Mouse (Mus musculus) C2C12 (cell line): ENCODE results near the gene Dyrk1a. TPM values are rescaled to one million over a fixed set of nuclear protein-coding genes. Genes with fewer than 3 reads are reported as not detected.

ENCODE experiments used
- H3K27me3 ChIP-seq: one replicate; pipeline ENCODE4 v1.6.1; 2011; ENCODE audit not compliant: control insufficient read depth, insufficient read depth, insufficient read length
- H3K36me3 ChIP-seq: one replicate; pipeline ENCODE4 v1.6.1; 2011; ENCODE audit not compliant: control insufficient read depth, insufficient read depth
- H3K4me3 ChIP-seq: one replicate; pipeline ENCODE4 v1.5.1; 2011; ENCODE audit warnings: mild to moderate bottlenecking, control low read depth; ENCODE audit not compliant: poor library complexity, insufficient read depth, severe bottlenecking
- H3K79me2 ChIP-seq: one replicate; pipeline ENCODE4 v1.6.1; 2011; ENCODE audit not compliant: control insufficient read depth, insufficient read depth
- H3K79me3 ChIP-seq: one replicate; pipeline ENCODE4 v1.6.1; 2011; ENCODE audit warnings: low read depth, control low read depth
- H3ac ChIP-seq: one replicate; pipeline ENCODE3; 2011; ENCODE audit warnings: low read depth; ENCODE audit not compliant: control insufficient read depth, insufficient read length
- CEBPB ChIP-seq: IDR thresholded peaks from one replicate; pipeline ENCODE4 v1.6.1; 2011; ENCODE audit warnings: low read depth, mild to moderate bottlenecking, control low read depth, moderate library complexity
- CTCF ChIP-seq: IDR thresholded peaks from one replicate; pipeline ENCODE4 v1.5.1; 2011; ENCODE audit not compliant: control insufficient read depth, insufficient read depth, insufficient read length
- FOSL1 ChIP-seq: IDR thresholded peaks from one replicate; pipeline ENCODE4 v1.8.0; 2011; ENCODE audit warnings: mild to moderate bottlenecking, low read length; ENCODE audit not compliant: poor library complexity, insufficient read depth, severe bottlenecking
- MAX ChIP-seq: IDR thresholded peaks from one replicate; pipeline ENCODE4 v1.6.1; 2011; ENCODE audit warnings: mild to moderate bottlenecking, control low read depth
- MYOD1 ChIP-seq: IDR thresholded peaks from one replicate; pipeline ENCODE4 v1.6.1; 2011; ENCODE audit warnings: low read depth; ENCODE audit not compliant: control insufficient read depth, insufficient read length
- MYOG ChIP-seq: IDR thresholded peaks from one replicate; pipeline ENCODE4 v1.6.1; 2011; ENCODE audit not compliant: control insufficient read depth, insufficient read length; ENCODE audit errors: extremely low read depth
- USF1 ChIP-seq: IDR thresholded peaks from one replicate; pipeline ENCODE4 v1.6.1; 2011; ENCODE audit warnings: low read depth, mild to moderate bottlenecking, control low read depth, moderate library complexity
- polyA plus RNA-seq: library from polyadenylated mRNA; unstranded; fragments of >200 nt; fragmentation: generic; extraction: Trizol; gene quantifications from one replicate; pipeline ENCODE4 v1.2.1, GENCODE M21; 2012; ENCODE audit warnings: missing spikeins

Gene Dyrk1a
- polyA plus RNA-seq, 1 experiment: 17.3 TPM

DNA sequence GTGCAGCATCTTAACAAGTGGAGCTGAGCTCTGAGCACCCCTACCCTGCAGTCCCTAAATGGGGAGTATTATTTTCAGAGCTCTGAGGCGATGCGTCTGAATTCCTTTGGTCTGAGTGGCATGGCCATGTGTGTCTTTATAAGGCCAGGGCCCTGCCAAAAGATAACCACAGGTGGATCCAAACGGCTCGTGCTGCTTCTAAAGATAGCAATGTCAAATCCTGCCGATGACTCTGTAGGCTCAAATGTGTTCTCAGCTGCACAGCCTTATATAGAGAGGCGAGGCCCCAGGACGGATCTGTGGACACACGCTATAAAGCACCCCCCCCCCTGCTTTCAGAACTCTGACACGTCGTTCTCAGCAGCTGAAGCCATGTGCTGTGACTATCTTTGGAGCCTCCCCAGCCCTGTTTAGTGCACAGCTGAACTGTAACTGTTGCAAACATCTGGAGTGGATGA lies 151.8 kb downstream of the Dyrk1a start:
- Histone ChIP-seq H3K4me3 (no peak overlapping the region), H3K27me3 (no peaks in the 10 kb centered on the region), H3K79me3 (no peaks in the 10 kb centered on the region), H3K79me2 (no peaks in the 10 kb centered on the region), H3K36me3 (no peaks in the 10 kb centered on the region), H3ac (no peak overlapping the region)
- TF ChIP-seq MYOG (no peak), MYOD1 (peak; percentile 63), CEBPB (no peak)

GRCm38 (mm10) chr16:94722936-94723335 lies 153.1 kb downstream of the Dyrk1a start:
- no peaks in the 10 kb centered on the region for H3K36me3 ChIP-seq
- TF ChIP-seq MYOD1: no peak
- TF ChIP-seq MYOG: no peak
- TF ChIP-seq CTCF: no peak
- TF ChIP-seq MAX: no peak
- TF ChIP-seq FOSL1: no peak
- no peak for TF ChIP-seq USF1
- TF ChIP-seq CEBPB: no peak
- no peak overlapping the region for H3K4me3 ChIP-seq
- H3K79me3 ChIP-seq: no peaks in the 10 kb centered on the region
- H3ac ChIP-seq: no peak overlapping the region
- no peaks in the 10 kb centered on the region for H3K79me2 ChIP-seq
- H3K27me3 ChIP-seq: no peaks in the 10 kb centered on the region

DNA sequence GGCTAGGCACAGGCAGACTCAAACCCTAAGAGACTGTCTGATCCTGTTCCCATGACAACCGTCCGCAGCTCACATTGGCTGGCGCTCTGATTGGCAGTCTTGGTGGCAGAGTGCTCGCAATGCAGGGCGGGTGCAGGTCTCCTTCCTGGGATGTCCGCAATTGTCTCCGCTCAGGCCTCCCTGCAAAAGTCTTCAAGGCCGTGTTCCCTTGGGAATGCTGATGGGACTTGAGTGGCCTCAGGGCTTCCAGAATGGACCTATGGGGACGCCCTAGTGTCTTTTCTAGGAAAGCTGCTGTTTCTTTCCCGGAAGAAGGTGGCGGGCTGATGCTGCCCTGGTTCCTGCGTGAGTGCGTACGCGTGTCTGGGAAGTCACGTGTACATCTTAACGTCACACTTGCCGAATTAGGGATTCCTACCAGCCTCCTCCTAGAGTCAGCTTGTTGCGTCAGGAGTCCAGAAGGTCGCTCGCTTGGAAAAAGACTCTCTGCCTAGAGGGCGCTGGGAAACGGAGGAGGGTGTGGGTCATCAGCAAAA lies 154.3 kb downstream of the Dyrk1a start:
- H3K79me3 ChIP-seq: no peaks in the 10 kb centered on the region
- TF ChIP-seq CEBPB: no peak
- no peak for TF ChIP-seq MYOG
- TF ChIP-seq USF1: no peak
- TF ChIP-seq MYOD1: no peak
- no peak for TF ChIP-seq CTCF
- TF ChIP-seq MAX: no peak
- TF ChIP-seq FOSL1: no peak
- H3K4me3 ChIP-seq: no peak overlapping the region
- no peaks in the 10 kb centered on the region for H3K79me2 ChIP-seq
- H3K36me3 ChIP-seq: no peaks in the 10 kb centered on the region
- H3ac ChIP-seq: no peak overlapping the region
- no peaks in the 10 kb centered on the region for H3K27me3 ChIP-seq

DNA sequence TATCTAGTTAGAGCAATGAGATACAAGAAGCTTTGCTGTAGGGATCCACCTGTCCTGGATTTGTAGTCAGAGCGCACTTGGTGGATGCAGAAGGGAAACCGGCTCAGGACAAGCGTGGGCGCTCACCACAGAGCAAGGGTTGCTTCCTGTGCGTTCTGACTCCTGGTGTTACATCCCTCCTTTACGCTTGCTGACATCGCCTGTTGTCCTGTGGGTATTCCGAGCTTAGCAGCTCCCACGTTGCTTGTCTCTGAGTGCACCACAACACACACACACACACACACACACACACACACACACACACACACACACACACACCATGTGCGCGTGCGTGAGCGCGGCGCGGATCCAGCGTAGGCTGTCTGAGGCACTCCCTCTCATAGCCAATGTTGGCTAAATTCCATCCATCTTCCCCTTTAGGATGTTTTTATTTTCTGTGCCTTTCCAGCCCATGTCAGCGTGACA lies 155.0 kb downstream of the Dyrk1a start:
- Histone ChIP-seq H3K36me3 (no peaks in the 10 kb centered on the region), H3K4me3 (no peak overlapping the region), H3ac (no peak overlapping the region), H3K79me3 (no peaks in the 10 kb centered on the region), H3K79me2 (no peaks in the 10 kb centered on the region), H3K27me3 (no peaks in the 10 kb centered on the region)
- TF ChIP-seq USF1 (no peak), MYOG (no peak), MAX (no peak), FOSL1 (no peak)

- Histone ChIP-seq H3ac (no peak overlapping the region), H3K79me2 (no peaks in the 10 kb centered on the region), H3K27me3 (no peaks in the 10 kb centered on the region), H3K36me3 (no peaks in the 10 kb centered on the region), H3K4me3 (no peak overlapping the region), H3K79me3 (no peaks in the 10 kb centered on the region)
- no peak for TF ChIP-seq MYOG
- no peak for TF ChIP-seq MYOD1
- TF ChIP-seq FOSL1: no peak
- TF ChIP-seq CTCF: no peak
- no peak for TF ChIP-seq USF1
Observed at GRCm38 (mm10) chr16:94729236-94729635, 159.4 kb downstream of the Dyrk1a start.

GRCm38 (mm10) chr16:94731027-94731426 lies 161.2 kb downstream of the Dyrk1a start:
- TF ChIP-seq CEBPB: no peak
- no peak for TF ChIP-seq MYOG
- TF ChIP-seq FOSL1: no peak
- TF ChIP-seq USF1: no peak
- TF ChIP-seq MYOD1: no peak
- no peak for TF ChIP-seq CTCF
- no peak for TF ChIP-seq MAX
- Histone ChIP-seq H3K27me3 (no peaks in the 10 kb centered on the region), H3ac (no peak overlapping the region), H3K4me3 (no peak overlapping the region), H3K79me2 (no peaks in the 10 kb centered on the region), H3K79me3 (no peaks in the 10 kb centered on the region), H3K36me3 (no peaks in the 10 kb centered on the region)
